Mouse (Mus musculus): ENCODE data around the gene Fhit.

GRCm38 (mm10) chr14:11159641-11160040, 2.2 kb downstream of the Fhit start:
- TF ChIP-seq CTCF (IDR thresholded peaks at IDR 0.05; ENCODE audit: insufficient read depth, low read length) (no peak), POLR2A (IDR thresholded peaks at IDR 0.05; ENCODE audit: borderline replicate concordance, extremely low read depth, low read depth, low read length) (no peak)
